Mouse (Mus musculus) embryonic facial prominence, embryonic 11.5 days (tissue): ENCODE data around the gene Gm20388. TPM values are rescaled to one million over a fixed set of nuclear protein-coding genes. Genes with fewer than 3 reads are reported as not detected.

ENCODE experiments used
- ATAC-seq: fragments of 200-750 bp; cut with Nextera tagmentation; replicated peaks from 2 replicates; pipeline ENCODE4 v1.8.0; 2017; ENCODE audit warnings: low read depth; ENCODE audit not compliant: insufficient number of reproducible peaks, low FRiP score, low TSS enrichment
- DNase-seq: peaks from one replicate; pipeline ENCODE4 v3.0.0-alpha.2; 2015; ENCODE audit warnings: low spot score
- H3K27ac ChIP-seq: fragments of 300-500 bp; sonication (generic); replicated peaks from 2 replicates; pipeline ENCODE4 v1.5.1; 2014; ENCODE audit warnings: mild to moderate bottlenecking, low read depth, low read length, control low read depth
- H3K27me3 ChIP-seq: fragments of 300-500 bp; sonication (generic); 2 replicates; pipeline ENCODE4 v1.6.1; 2014; ENCODE audit warnings: mild to moderate bottlenecking, low read length, moderate library complexity, mixed read lengths; ENCODE audit not compliant: control insufficient read depth, insufficient read depth
- H3K36me3 ChIP-seq: fragments of 300-500 bp; sonication (generic); replicated peaks from 2 replicates; pipeline ENCODE4 v1.6.1; 2014; ENCODE audit warnings: low read depth, mild to moderate bottlenecking, low read length, moderate library complexity, mixed read lengths; ENCODE audit not compliant: control insufficient read depth, insufficient read depth
- H3K4me1 ChIP-seq: fragments of 300-500 bp; sonication (generic); 2 replicates; pipeline ENCODE4 v1.6.1; 2014; ENCODE audit warnings: low read length, mixed read lengths; ENCODE audit not compliant: control insufficient read depth, insufficient read depth
- H3K4me2 ChIP-seq: fragments of 300-500 bp; sonication (generic); 2 replicates; pipeline ENCODE4 v1.6.1; 2014; ENCODE audit warnings: low read depth, mild to moderate bottlenecking, control low read depth, low read length, moderate library complexity
- H3K4me3 ChIP-seq: fragments of 300-500 bp; sonication (generic); 2 replicates; pipeline ENCODE4 v1.5.1; 2014; ENCODE audit warnings: low read depth, low read length, control low read depth
- H3K9ac ChIP-seq: fragments of 300-500 bp; sonication (generic); replicated peaks from 2 replicates; pipeline ENCODE4 v1.6.1; 2014; ENCODE audit warnings: mild to moderate bottlenecking, control low read depth, low read length
- H3K9me3 ChIP-seq: fragments of 300-500 bp; sonication (generic); replicated peaks from 2 replicates; pipeline ENCODE4 v1.6.1; 2016; ENCODE audit warnings: mild to moderate bottlenecking, low read length, inconsistent platforms, mixed read lengths; ENCODE audit not compliant: control insufficient read depth
- WGBS: fragments of 180-500 bp; shearing (Covaris S2); extraction: QIAGEN DNeasy Blood & Tissue Kit; methylation state at CpG from one replicate; pipeline ENCODE4 v1.1.7; 2014; 5-methylcytosine and 5-hydroxymethylcytosine counted together
- polyA plus RNA-seq: library from polyadenylated mRNA; unstranded; fragments of >200 nt; fragmentation: Nextera tagmentation; extraction: Ambion mirVana; gene quantifications from 2 replicates; pipeline ENCODE4 v1.2.1, GENCODE M21; 2014

The Gm20388 gene
- polyA plus RNA-seq, 1 experiment from 2014 or later, result 3.1 TPM

- H3K4me2 ChIP-seq, result peak overlapping the region; percentile 99
- no peaks in the 10 kb centered on the region for H3K36me3 ChIP-seq
- ATAC-seq, result no peak
- H3K9ac ChIP-seq, result peak overlapping the region; percentile 43
- no peaks in the 10 kb centered on the region; the same call in 1 of the 2 replicates for H3K27me3 ChIP-seq
- H3K27ac ChIP-seq, result no peak overlapping the region
- DNase-seq, result peak; percentile 16
- peaks cover 30% of the 10 kb centered on the region for H3K4me1 ChIP-seq
- H3K9me3 ChIP-seq, result no peaks in the 10 kb centered on the region
- H3K4me3 ChIP-seq, result peak overlapping the region; percentile 72
- WGBS, result 17% methylated on average over 13 of the region's 13 CpGs
Observed at GRCm38 (mm10) chr8:120232913-120233312, 322.3 kb downstream of the Gm20388 start.

DNA sequence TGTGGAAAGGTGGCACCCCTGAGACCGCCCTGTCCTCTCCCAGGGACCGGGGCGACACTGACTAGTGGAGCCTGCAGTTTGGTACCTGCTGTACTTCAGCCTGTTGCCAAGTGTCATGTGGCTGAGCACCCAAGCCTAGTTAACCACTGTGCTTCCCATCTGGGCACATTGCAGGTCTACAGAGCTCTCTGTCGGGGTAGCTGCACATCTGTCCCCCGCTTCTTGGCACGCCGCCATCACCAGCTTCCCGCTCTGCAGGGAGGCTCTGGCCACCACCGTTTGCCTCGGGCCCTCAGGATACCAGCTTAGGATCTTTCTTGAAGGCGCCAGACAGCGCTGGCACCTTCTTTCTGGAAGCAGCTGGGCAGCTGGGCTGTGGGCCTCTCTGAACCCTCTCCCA is 323.8 kb downstream of the Gm20388 start:
- H3K4me1 ChIP-seq, result peaks cover 26% of the 10 kb centered on the region
- H3K27me3 ChIP-seq, result no peaks in the 10 kb centered on the region; the same call in 1 of the 2 replicates
- ATAC-seq, result no peak
- DNase-seq, result no peak
- no peak overlapping the region for H3K4me3 ChIP-seq
- H3K9ac ChIP-seq, result no peak overlapping the region
- no peaks in the 10 kb centered on the region for H3K9me3 ChIP-seq
- no peaks in the 10 kb centered on the region for H3K36me3 ChIP-seq
- WGBS, result 78% methylated on average over 12 of the region's 12 CpGs
- no peak overlapping the region for H3K4me2 ChIP-seq
- H3K27ac ChIP-seq, result no peak overlapping the region

- Histone ChIP-seq H3K27me3 (no peaks in the 10 kb centered on the region), H3K4me1 (peaks cover 24% of the 10 kb centered on the region), H3K9ac (no peak overlapping the region), H3K4me2 (no peak overlapping the region), H3K4me3 (no peak overlapping the region), H3K27ac (no peak overlapping the region), H3K36me3 (no peaks in the 10 kb centered on the region), H3K9me3 (no peaks in the 10 kb centered on the region)
- ATAC-seq (no peak), DNase-seq (no peak)
- 72% methylated on average over 8 of the region's 8 CpGs for WGBS
Observed at GRCm38 (mm10) chr8:120234866-120235265, 324.2 kb downstream of the Gm20388 start.

DNA sequence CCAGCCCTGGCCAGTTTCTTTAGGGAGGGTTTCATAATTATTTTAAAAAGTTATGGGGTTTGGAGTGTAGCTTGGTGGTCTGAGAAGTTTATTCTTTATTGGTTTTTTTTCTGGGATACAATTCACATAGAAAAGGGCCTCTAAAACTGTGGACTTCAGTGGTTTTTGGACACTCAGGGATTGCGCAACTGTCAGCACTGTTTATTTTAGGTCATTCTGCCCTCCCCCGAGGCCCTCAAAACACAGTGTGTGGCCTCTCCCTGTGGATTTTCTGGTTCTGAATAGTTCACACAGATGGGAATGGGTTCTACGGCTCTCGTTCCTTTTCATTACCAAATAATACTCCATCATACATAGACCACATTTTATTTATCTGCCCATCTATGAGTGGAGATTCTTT is 332.6 kb downstream of the Gm20388 start:
- no peak overlapping the region for H3K4me2 ChIP-seq
- no peaks in the 10 kb centered on the region; the same call in 1 of the 2 replicates for H3K9me3 ChIP-seq
- no peak overlapping the region for H3K27ac ChIP-seq
- H3K36me3 ChIP-seq, result no peaks in the 10 kb centered on the region; the same call in none of the 2 replicates
- WGBS, result 86% methylated on average over 4 of the region's 4 CpGs
- H3K9ac ChIP-seq, result no peak overlapping the region
- DNase-seq (no peak), ATAC-seq (no peak)
- no peaks in the 10 kb centered on the region for H3K27me3 ChIP-seq
- no peaks in the 10 kb centered on the region for H3K4me1 ChIP-seq
- no peak overlapping the region for H3K4me3 ChIP-seq

GRCm38 (mm10) chr8:120243916-120244451 is 333.3 kb downstream of the Gm20388 start:
- H3K4me3 ChIP-seq, result no peak overlapping the region
- ATAC-seq (no peak), DNase-seq (no peak)
- H3K27ac ChIP-seq, result no peak overlapping the region
- no peaks in the 10 kb centered on the region for H3K4me1 ChIP-seq
- H3K36me3 ChIP-seq, result no peaks in the 10 kb centered on the region; the same call in none of the 2 replicates
- H3K27me3 ChIP-seq, result no peaks in the 10 kb centered on the region
- no peak overlapping the region for H3K4me2 ChIP-seq
- 88% methylated on average over 5 of the region's 5 CpGs for WGBS
- no peak overlapping the region for H3K9ac ChIP-seq
- no peaks in the 10 kb centered on the region; the same call in 1 of the 2 replicates for H3K9me3 ChIP-seq

GRCm38 (mm10) chr8:120244553-120244952 is 333.9 kb downstream of the Gm20388 start:
- no peak for ATAC-seq
- H3K9ac ChIP-seq, result no peak overlapping the region

DNA sequence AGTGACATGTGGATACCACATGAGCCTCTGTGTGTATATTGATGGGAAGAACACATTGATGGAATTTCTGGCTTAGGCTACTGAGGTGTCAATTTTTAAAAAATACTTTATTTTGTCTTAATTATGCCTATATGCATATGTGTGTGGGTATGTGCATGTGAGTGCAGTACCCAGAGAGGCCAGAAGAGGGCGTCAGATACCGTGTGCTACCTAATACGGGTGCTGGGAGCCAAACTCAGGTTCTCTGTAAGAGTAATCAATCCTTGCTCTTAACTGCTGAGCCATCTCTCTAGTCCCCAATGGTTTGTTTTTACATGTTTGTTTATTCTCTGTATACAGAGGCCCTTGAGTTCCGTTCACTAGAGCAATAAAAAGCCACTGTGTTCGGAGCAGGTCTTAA is 337.0 kb downstream of the Gm20388 start:
- WGBS, result 82% methylated on average over 5 of the region's 5 CpGs
- Histone ChIP-seq H3K9ac (no peak overlapping the region), H3K27ac (no peak overlapping the region), H3K4me1 (no peaks in the 10 kb centered on the region), H3K4me2 (no peak overlapping the region), H3K36me3 (no peaks in the 10 kb centered on the region; the same call in none of the 2 replicates), H3K27me3 (no peaks in the 10 kb centered on the region), H3K4me3 (no peak overlapping the region), H3K9me3 (no peaks in the 10 kb centered on the region; the same call in 1 of the 2 replicates)
- no peak for ATAC-seq
- no peak for DNase-seq

More at GRCm38 (mm10) chr8:120244553-120244952, 333.9 kb downstream of the Gm20388 start:
- no peaks in the 10 kb centered on the region; the same call in 1 of the 2 replicates for H3K9me3 ChIP-seq
- no peak overlapping the region for H3K4me3 ChIP-seq
- no peaks in the 10 kb centered on the region; the same call in none of the 2 replicates for H3K36me3 ChIP-seq
- H3K4me1 ChIP-seq, result no peaks in the 10 kb centered on the region
- 90% methylated on average over 10 of the region's 10 CpGs for WGBS
- no peak overlapping the region for H3K4me2 ChIP-seq
- H3K27ac ChIP-seq, result no peak overlapping the region
- no peak for DNase-seq
- H3K27me3 ChIP-seq, result no peaks in the 10 kb centered on the region

DNA sequence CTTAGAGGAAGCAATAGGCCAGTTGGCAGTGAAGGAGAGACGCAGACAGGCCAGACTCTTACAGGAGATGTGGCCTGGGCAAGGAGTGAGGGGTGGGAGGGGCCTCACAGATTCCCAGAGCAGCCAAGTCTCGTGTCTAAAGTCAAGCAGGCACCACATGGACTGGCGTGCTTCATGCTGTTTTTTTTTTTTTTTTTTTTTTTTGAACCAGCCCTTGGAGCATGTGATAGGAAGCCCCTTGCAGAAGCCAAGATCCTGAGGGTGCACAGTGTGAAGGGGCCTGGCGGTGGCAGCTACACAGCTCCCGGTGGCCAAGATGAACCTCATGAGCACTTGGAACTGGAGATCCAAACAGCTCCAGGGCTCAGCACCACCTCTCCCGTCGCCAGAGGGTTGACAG is 337.4 kb downstream of the Gm20388 start:
- Histone ChIP-seq H3K4me1 (no peaks in the 10 kb centered on the region), H3K27me3 (no peaks in the 10 kb centered on the region), H3K4me3 (no peak overlapping the region), H3K36me3 (no peaks in the 10 kb centered on the region; the same call in none of the 2 replicates), H3K9ac (no peak overlapping the region), H3K27ac (no peak overlapping the region), H3K9me3 (no peaks in the 10 kb centered on the region; the same call in 1 of the 2 replicates), H3K4me2 (no peak overlapping the region)
- ATAC-seq, result no peak
- no peak for DNase-seq
- 81% methylated on average over 6 of the region's 7 CpGs for WGBS
